Mouse (Mus musculus): ENCODE data around the gene Hacd2. TPM values are rescaled to one million over a fixed set of nuclear protein-coding genes. Genes with fewer than 3 reads are reported as not detected.

Gene Hacd2
- polyA plus RNA-seq, 2 experiments from 2014 or later, result 11.9 to 13.4 TPM

GRCm38 (mm10) chr16:35056306-35056705, 34.1 kb downstream of the Hacd2 start:
- ATAC-seq, result peak; percentile 39

- ATAC-seq, result no peak
Observed at GRCm38 (mm10) chr16:35056786-35057185, 34.6 kb downstream of the Hacd2 start.

GRCm38 (mm10) chr16:35061017-35061416, 38.8 kb downstream of the Hacd2 start:
- no peak for ATAC-seq

GRCm38 (mm10) chr16:35065724-35066123, 43.5 kb downstream of the Hacd2 start:
- ATAC-seq, result no peak

GRCm38 (mm10) chr16:35067095-35067494, 44.9 kb downstream of the Hacd2 start:
- no peak for ATAC-seq

- ATAC-seq, result no peak
Observed at GRCm38 (mm10) chr16:35067631-35068030, 45.4 kb downstream of the Hacd2 start.

- ATAC-seq, result no peak
Observed at GRCm38 (mm10) chr16:35068886-35069285, 46.7 kb downstream of the Hacd2 start.

- no peak for ATAC-seq
Observed at GRCm38 (mm10) chr16:35074436-35074835, 52.2 kb downstream of the Hacd2 start.

- no peak for ATAC-seq
Observed at GRCm38 (mm10) chr16:35075643-35076042, 53.4 kb downstream of the Hacd2 start.

- ATAC-seq, result no peak
Observed at GRCm38 (mm10) chr16:35093500-35093899, 71.3 kb downstream of the Hacd2 start.

GRCm38 (mm10) chr16:35097870-35098530, 75.8 kb downstream of the Hacd2 start:
- no peak for ATAC-seq

GRCm38 (mm10) chr16:35101751-35102420, 79.7 kb downstream of the Hacd2 start:
- no peak for ATAC-seq

- peak; percentile 41 for ATAC-seq
Observed at GRCm38 (mm10) chr16:35102866-35103620, 80.8 kb downstream of the Hacd2 start.

- no peak for ATAC-seq
Observed at GRCm38 (mm10) chr16:35107985-35108384, 85.8 kb downstream of the Hacd2 start.

- ATAC-seq, result no peak
Observed at GRCm38 (mm10) chr16:35109156-35109555, 86.9 kb downstream of the Hacd2 start.

GRCm38 (mm10) chr16:35109656-35110291, 87.5 kb downstream of the Hacd2 start:
- ATAC-seq, result no peak

GRCm38 (mm10) chr16:35110410-35111142, 88.3 kb downstream of the Hacd2 start:
- ATAC-seq, result no peak

GRCm38 (mm10) chr16:35111143-35111620, 89.0 kb downstream of the Hacd2 start:
- ATAC-seq, result no peak

- no peak for ATAC-seq
Observed at GRCm38 (mm10) chr16:35113496-35113895, 91.3 kb downstream of the Hacd2 start.

GRCm38 (mm10) chr16:35116328-35116956, 94.2 kb downstream of the Hacd2 start:
- no peak for ATAC-seq

GRCm38 (mm10) chr16:35117436-35117835, 95.2 kb downstream of the Hacd2 start:
- no peak for ATAC-seq

GRCm38 (mm10) chr16:35120603-35121002, 98.4 kb downstream of the Hacd2 start:
- ATAC-seq, result no peak
